Mouse (Mus musculus) MEL (cell line): Measurements from ENCODE around the gene Gls. TPM values are rescaled to one million over a fixed set of nuclear protein-coding genes. Genes with fewer than 3 reads are reported as not detected.

Experiments
- DNase-seq: peaks from one replicate; pipeline ENCODE4 v3.0.0; 2011; ENCODE audit warnings: low read depth, low spot score
- H3K27ac ChIP-seq: 2 replicates; pipeline ENCODE4 v1.5.1; 2012; ENCODE audit warnings: low read depth, mild to moderate bottlenecking, control low read depth, low read length, moderate library complexity; ENCODE audit not compliant: control insufficient read depth
- H3K27me3 ChIP-seq, 2 experiments: fragments of 150-350 bp in 1 of 2; sonication (generic) in 1 of 2; 2 replicates each; pipeline ENCODE4 v1.6.1; 2012; ENCODE audit warnings: low read length in 2 of 2, mild to moderate bottlenecking in 2 of 2, improper control_type of control experiment in 1 of 2, moderate library complexity in 1 of 2; ENCODE audit not compliant: insufficient read depth in 2 of 2, control insufficient read depth in 1 of 2
- H3K36me3 ChIP-seq, 2 experiments: 2 replicates each; pipeline ENCODE4 v1.6.1; 2012 to 2014; ENCODE audit warnings: low read length in 2 of 2, improper control_type of control experiment in 1 of 2, inconsistent platforms in 1 of 2, mild to moderate bottlenecking in 1 of 2; ENCODE audit not compliant: insufficient read depth in 2 of 2, control insufficient read depth in 1 of 2
- H3K4me1 ChIP-seq, 2 experiments: fragments of 150-350 bp in 1 of 2; sonication (generic) in 1 of 2; 2 replicates each; pipeline ENCODE4 v1.6.1; 2012; ENCODE audit warnings: low read length in 2 of 2, improper control_type of control experiment in 1 of 2, mild to moderate bottlenecking in 1 of 2; ENCODE audit not compliant: insufficient read depth in 2 of 2, control insufficient read depth in 1 of 2
- H3K4me3 ChIP-seq, 2 experiments: fragments of 150-350 bp in 1 of 2; sonication (generic) in 1 of 2; 2 replicates each; pipeline ENCODE4 v1.5.1; 2012; ENCODE audit warnings: low read depth in 2 of 2, low read length in 2 of 2, mild to moderate bottlenecking in 2 of 2, moderate library complexity in 2 of 2, control low read depth in 1 of 2, improper control_type of control experiment in 1 of 2; ENCODE audit not compliant: control insufficient read depth in 1 of 2, insufficient read depth in 1 of 2
- H3K79me2 ChIP-seq: 2 replicates; pipeline ENCODE4 v1.6.1; 2012; ENCODE audit warnings: mild to moderate bottlenecking, low read length, moderate library complexity; ENCODE audit not compliant: control insufficient read depth, poor library complexity, insufficient read depth
- H3K9ac ChIP-seq: 2 replicates; pipeline ENCODE4 v1.6.1; 2012; ENCODE audit warnings: low read depth, mild to moderate bottlenecking, control low read depth, low read length, moderate library complexity; ENCODE audit not compliant: control insufficient read depth, poor library complexity, severe bottlenecking
- H3K9me3 ChIP-seq: fragments of 150-350 bp; sonication (generic); replicated peaks from 2 replicates; pipeline ENCODE4 v1.6.1; 2012; ENCODE audit warnings: mild to moderate bottlenecking, low read length, improper control_type of control experiment, moderate library complexity; ENCODE audit not compliant: insufficient read depth
- CHD2 ChIP-seq: IDR thresholded peaks from 2 replicates; pipeline ENCODE4 v1.6.1; 2011; ENCODE audit warnings: low read length, improper control_type of control experiment
- ELF1 ChIP-seq: IDR thresholded peaks from 2 replicates; pipeline ENCODE4 v1.6.1; 2014; ENCODE audit warnings: low read depth, mild to moderate bottlenecking, inconsistent platforms, low read length, improper control_type of control experiment, moderate library complexity
- ETS1 ChIP-seq: IDR thresholded peaks from 2 replicates; pipeline ENCODE4 v1.6.1; 2012; ENCODE audit warnings: low read depth, mild to moderate bottlenecking, inconsistent platforms, low read length, improper control_type of control experiment, moderate library complexity
- GATA1 ChIP-seq: IDR thresholded peaks from 2 replicates; pipeline ENCODE4 v1.6.1; 2011; ENCODE audit warnings: low read depth, low read length, improper control_type of control experiment
- JUND ChIP-seq: IDR thresholded peaks from 2 replicates; pipeline ENCODE4 v1.6.1; 2011; ENCODE audit warnings: low read depth, mild to moderate bottlenecking, improper control_type of control experiment, low read length
- KAT2A ChIP-seq: conservative IDR thresholded peaks from 2 replicates; pipeline ENCODE4 v1.6.1; 2012; ENCODE audit warnings: low read depth, low read length, improper control_type of control experiment, inconsistent platforms
- MAFK ChIP-seq: IDR thresholded peaks from 2 replicates; pipeline ENCODE4 v1.6.1; 2011; ENCODE audit warnings: low read depth, mild to moderate bottlenecking, low read length, improper control_type of control experiment, borderline replicate concordance
- NELFE ChIP-seq: IDR thresholded peaks from 2 replicates; pipeline ENCODE4 v1.6.1; 2011; ENCODE audit warnings: low read depth, low read length, improper control_type of control experiment
- POLR2AphosphoS5 ChIP-seq: IDR thresholded peaks from 2 replicates; pipeline ENCODE4 v1.6.1; 2012; ENCODE audit warnings: low read depth, borderline replicate concordance, mild to moderate bottlenecking, inconsistent platforms, low read length, moderate library complexity, mixed read lengths
- USF2 ChIP-seq, 2 experiments: IDR thresholded peaks; 2 replicates each; pipeline ENCODE4 v1.6.1; 2011 to 2012; ENCODE audit warnings: improper control_type of control experiment in 2 of 2, low read length in 2 of 2, borderline replicate concordance in 1 of 2, inconsistent platforms in 1 of 2, low read depth in 1 of 2, mild to moderate bottlenecking in 1 of 2; ENCODE audit not compliant: insufficient read depth in 1 of 2
- ZMIZ1 ChIP-seq: IDR thresholded peaks from 2 replicates; pipeline ENCODE4 v1.6.1; 2012; ENCODE audit warnings: low read depth, mild to moderate bottlenecking, inconsistent platforms, low read length, improper control_type of control experiment, moderate library complexity
- polyA plus RNA-seq, 2 experiments: library from polyadenylated mRNA; stranded (reverse) in 1 of 2; unstranded in 1 of 2; fragments of >175 nt in 1 of 2; fragments of >200 nt in 1 of 2; gene quantifications; 2 replicates each; pipeline versions ENCODE4 v1.2.1 to v1.2.4; 2012; ENCODE audit warnings: low replicate concordance in 2 of 2, low read depth in 1 of 2; ENCODE audit not compliant: insufficient read length in 2 of 2, insufficient read depth in 1 of 2, missing spikeins in 1 of 2
- total RNA-seq: library from RNA; depleted of rRNA; stranded (reverse); fragments of 300-350 nt; gene quantifications from 2 replicates; pipeline ENCODE4 v1.2.3, GENCODE M21; 2012

Gene Gls
- total and polyA plus RNA-seq, 3 experiments, result 57.2 to 121 (median 91.9) TPM

- Histone ChIP-seq H3K9me3 (no peaks in the 10 kb centered on the region), H3K9ac (no peak overlapping the region)
- TF ChIP-seq CHD2, result no peak
- TF ChIP-seq MAFK, result no peak
- TF ChIP-seq, all 39 proteins: peak for 0
- Histone ChIP-seq H3K4me3 (no peak overlapping the region), H3K36me3 (peaks cover 4 to 5% of the 10 kb centered on the region in 2 experiments), H3K27ac (no peak overlapping the region), H3K27me3 (no peaks in the 10 kb centered on the region), H3K79me2 (no peaks in the 10 kb centered on the region), H3K4me1 (no peaks in the 10 kb centered on the region; a peak in 1 of 4 replicates)
- DNase-seq, result no peak
Measured at GRCm38 (mm10) chr1:52175983-52176382, 57.0 kb downstream of the Gls start.

GRCm38 (mm10) chr1:52175321-52175720, 57.7 kb downstream of the Gls start:
- Histone ChIP-seq H3K4me3 (no peak overlapping the region), H3K9me3 (no peaks in the 10 kb centered on the region), H3K27ac (no peak overlapping the region), H3K79me2 (no peaks in the 10 kb centered on the region), H3K27me3 (no peaks in the 10 kb centered on the region), H3K36me3 (peaks cover 4 to 6% of the 10 kb centered on the region in 2 experiments), H3K4me1 (no peaks in the 10 kb centered on the region; a peak in 2 of 4 replicates), H3K9ac (no peak overlapping the region)
- DNase-seq, result no peak
- TF ChIP-seq JUND, result no peak
- no peak for TF ChIP-seq ELF1
- TF ChIP-seq NELFE, result no peak
- TF ChIP-seq USF2 (IDR thresholded peaks at IDR 0.05; ENCODE audit: borderline replicate concordance in 1 of 2, insufficient read depth in 1 of 2, low read depth in 1 of 2, low read length in 2 of 2), result no peak
- TF ChIP-seq POLR2AphosphoS5, result no peak
- TF ChIP-seq KAT2A, result no peak

GRCm38 (mm10) chr1:52171271-52171670, 61.8 kb downstream of the Gls start:
- Histone ChIP-seq H3K9ac (no peak overlapping the region), H3K4me3 (no peak overlapping the region), H3K27ac (no peak overlapping the region), H3K79me2 (no peaks in the 10 kb centered on the region), H3K9me3 (no peaks in the 10 kb centered on the region), H3K4me1 (peaks cover 0 to 5% of the 10 kb centered on the region in 2 experiments; a peak in 2 of 4 replicates), H3K27me3 (no peaks in the 10 kb centered on the region), H3K36me3 (peaks cover 0 to 8% of the 10 kb centered on the region in 2 experiments; a peak in 2 of 4 replicates)
- DNase-seq, result peak; percentile 52
- TF ChIP-seq GATA1 (peak; percentile 60; the same call in 1 of the 2 replicates), ZMIZ1 (no peak), ETS1 (0 out of 2 replicates have a peak, but pooled peaks have one; percentile 37)
